Mouse (Mus musculus) hindbrain, postnatal 0 days (tissue): ENCODE data around the gene Csmd2. TPM values are rescaled to one million over a fixed set of nuclear protein-coding genes. Genes with fewer than 3 reads are reported as not detected.

ENCODE experiments used
- ATAC-seq: fragments of 200-750 bp; cut with Nextera tagmentation; 2 replicates; pipeline ENCODE4 v1.8.0; 2017; ENCODE audit warnings: mild to moderate bottlenecking, moderate TSS enrichment, moderate library complexity
- DNase-seq: peaks from one replicate; pipeline ENCODE4 v3.0.0-alpha.2; 2015; ENCODE audit warnings: low spot score
- H3K27ac ChIP-seq: fragments of 300-500 bp; sonication (generic); 2 replicates; pipeline ENCODE4 v1.5.1; 2014; ENCODE audit warnings: mild to moderate bottlenecking
- H3K27me3 ChIP-seq: fragments of 300-500 bp; sonication (generic); 2 replicates; pipeline ENCODE4 v1.6.1; 2014; ENCODE audit warnings: low read length, mixed read lengths; ENCODE audit not compliant: insufficient read depth
- H3K36me3 ChIP-seq: fragments of 300-500 bp; sonication (generic); 2 replicates; pipeline ENCODE4 v1.6.1; 2014; ENCODE audit warnings: low read length, mixed read lengths; ENCODE audit not compliant: insufficient read depth
- H3K4me1 ChIP-seq: fragments of 300-500 bp; sonication (generic); 2 replicates; pipeline ENCODE4 v1.6.1; 2014; ENCODE audit warnings: antibody characterized with exemption, low read length, mixed read lengths; ENCODE audit not compliant: insufficient read depth
- H3K4me2 ChIP-seq: fragments of 300-500 bp; sonication (generic); 2 replicates; pipeline ENCODE4 v1.6.1; 2014; ENCODE audit warnings: low read depth, mild to moderate bottlenecking, low read length, moderate library complexity, mixed read lengths
- H3K4me3 ChIP-seq: fragments of 300-500 bp; sonication (generic); 2 replicates; pipeline ENCODE4 v1.5.1; 2014; ENCODE audit warnings: low read length
- H3K9ac ChIP-seq: fragments of 300-500 bp; sonication (generic); replicated peaks from 2 replicates; pipeline ENCODE4 v1.6.1; 2014; ENCODE audit warnings: mild to moderate bottlenecking, low read length, moderate library complexity, mixed read lengths
- H3K9me3 ChIP-seq: fragments of 300-500 bp; sonication (generic); 2 replicates; pipeline ENCODE4 v1.6.1; 2016; ENCODE audit warnings: low read length, mixed read lengths
- CTCF ChIP-seq: IDR thresholded peaks from 2 replicates; pipeline ENCODE4 v1.5.1; 2016; ENCODE audit warnings: antibody characterized with exemption, control low read depth, low read depth
- WGBS: fragments of 180-500 bp; shearing (Covaris S2); extraction: QIAGEN DNeasy Blood & Tissue Kit; methylation state at CpG from one replicate; pipeline ENCODE4 v1.1.7; 2014; 5-methylcytosine and 5-hydroxymethylcytosine counted together
- polyA plus RNA-seq: library from polyadenylated mRNA; unstranded; fragments of >200 nt; fragmentation: Nextera tagmentation; extraction: Ambion mirVana; gene quantifications from 2 replicates; pipeline ENCODE4 v1.2.1, GENCODE M21; 2015
- total RNA-seq: library from RNA; depleted of rRNA; stranded (reverse); fragments of >200 nt; gene quantifications from 2 replicates; pipeline ENCODE4 v1.2.3, GENCODE M21; 2014

The Csmd2 gene
- total and polyA plus RNA-seq, 2 experiments from 2014 or later: 8.2 to 41.3 TPM

GRCm38 (mm10) chr4:128371766-128372165 is 384.1 kb downstream of the Csmd2 start:
- no peak overlapping the region for H3K9ac ChIP-seq
- 46% methylated on average over 6 of the region's 6 CpGs for WGBS
- no peak for TF ChIP-seq CTCF
- DNase-seq (peak; percentile 46), ATAC-seq (no peak)
- no peaks in the 10 kb centered on the region for H3K9me3 ChIP-seq
- H3K27me3 ChIP-seq: no peaks in the 10 kb centered on the region
- H3K4me3 ChIP-seq: no peak overlapping the region
- no peaks in the 10 kb centered on the region; the same call in 1 of the 2 replicates for H3K4me1 ChIP-seq
- peaks cover 30% of the 10 kb centered on the region for H3K36me3 ChIP-seq
- H3K4me2 ChIP-seq: no peak overlapping the region
- H3K27ac ChIP-seq: no peak overlapping the region

GRCm38 (mm10) chr4:128373196-128373595 is 385.5 kb downstream of the Csmd2 start:
- Histone ChIP-seq H3K4me1 (no peaks in the 10 kb centered on the region; the same call in 1 of the 2 replicates), H3K9ac (no peak overlapping the region), H3K36me3 (peaks cover 30% of the 10 kb centered on the region), H3K27ac (no peak overlapping the region), H3K9me3 (no peaks in the 10 kb centered on the region), H3K4me2 (no peak overlapping the region), H3K4me3 (no peak overlapping the region), H3K27me3 (no peaks in the 10 kb centered on the region)
- TF ChIP-seq CTCF: no peak
- WGBS: 67% methylated on average over 6 of the region's 6 CpGs
- ATAC-seq (no peak), DNase-seq (no peak)

- peaks cover 32% of the 10 kb centered on the region for H3K36me3 ChIP-seq
- TF ChIP-seq CTCF: no peak
- 57% methylated on average over 5 of the region's 5 CpGs for WGBS
- ATAC-seq (no peak), DNase-seq (peak; percentile 12)
- H3K4me1 ChIP-seq: no peaks in the 10 kb centered on the region; the same call in 1 of the 2 replicates
- no peak overlapping the region for H3K4me2 ChIP-seq
- no peak overlapping the region for H3K4me3 ChIP-seq
- no peaks in the 10 kb centered on the region for H3K9me3 ChIP-seq
- no peak overlapping the region for H3K9ac ChIP-seq
- H3K27ac ChIP-seq: no peak overlapping the region
- no peaks in the 10 kb centered on the region for H3K27me3 ChIP-seq
Observed at GRCm38 (mm10) chr4:128374051-128374450, 386.4 kb downstream of the Csmd2 start.

GRCm38 (mm10) chr4:128378946-128379345 is 391.3 kb downstream of the Csmd2 start:
- Histone ChIP-seq H3K9ac (no peak overlapping the region), H3K4me2 (no peak overlapping the region), H3K27me3 (no peaks in the 10 kb centered on the region), H3K9me3 (no peaks in the 10 kb centered on the region), H3K4me3 (no peak overlapping the region), H3K36me3 (peaks cover 22% of the 10 kb centered on the region), H3K27ac (no peak overlapping the region), H3K4me1 (no peaks in the 10 kb centered on the region)
- ATAC-seq: no peak
- DNase-seq: no peak
- TF ChIP-seq CTCF: no peak
- WGBS: 76% methylated on average over 2 of the region's 2 CpGs

- WGBS: 85% methylated on average over 6 of the region's 6 CpGs
Observed at GRCm38 (mm10) chr4:128381331-128381730, 393.7 kb downstream of the Csmd2 start.

GRCm38 (mm10) chr4:128383800-128384199 is 396.1 kb downstream of the Csmd2 start:
- no peak overlapping the region for H3K27ac ChIP-seq
- no peak overlapping the region for H3K4me3 ChIP-seq
- H3K4me2 ChIP-seq: no peak overlapping the region
- TF ChIP-seq CTCF: peak; percentile 53
- no peak overlapping the region for H3K9ac ChIP-seq
- ATAC-seq (no peak), DNase-seq (no peak)
- H3K27me3 ChIP-seq: no peaks in the 10 kb centered on the region
- H3K4me1 ChIP-seq: no peaks in the 10 kb centered on the region
- peaks cover 23% of the 10 kb centered on the region; the same call in 1 of the 2 replicates for H3K36me3 ChIP-seq
- no peaks in the 10 kb centered on the region for H3K9me3 ChIP-seq
- 94% methylated on average over 7 of the region's 7 CpGs for WGBS

More at GRCm38 (mm10) chr4:128381331-128381730, 393.7 kb downstream of the Csmd2 start:
- no peak for ATAC-seq
- H3K4me3 ChIP-seq: no peak overlapping the region
- H3K9me3 ChIP-seq: no peaks in the 10 kb centered on the region
- no peak for TF ChIP-seq CTCF
- no peaks in the 10 kb centered on the region for H3K27me3 ChIP-seq
- no peak overlapping the region for H3K4me2 ChIP-seq
- no peak for DNase-seq
- no peak overlapping the region for H3K9ac ChIP-seq
- H3K4me1 ChIP-seq: no peaks in the 10 kb centered on the region
- peaks cover 20% of the 10 kb centered on the region for H3K36me3 ChIP-seq
- no peak overlapping the region for H3K27ac ChIP-seq

- Histone ChIP-seq H3K9ac (no peak overlapping the region), H3K4me3 (no peak overlapping the region), H3K4me2 (no peak overlapping the region), H3K9me3 (no peaks in the 10 kb centered on the region), H3K27ac (no peak overlapping the region), H3K36me3 (peaks cover 21% of the 10 kb centered on the region), H3K4me1 (no peaks in the 10 kb centered on the region), H3K27me3 (no peaks in the 10 kb centered on the region)
- ATAC-seq (no peak), DNase-seq (no peak)
- no peak for TF ChIP-seq CTCF
- 93% methylated on average over 5 of the region's 5 CpGs for WGBS
Observed at GRCm38 (mm10) chr4:128391484-128391883, 403.8 kb downstream of the Csmd2 start.
